Mouse (Mus musculus) heart, embryonic 16.5 days (tissue): ENCODE data around the gene Zbtb16. TPM values are rescaled to one million over a fixed set of nuclear protein-coding genes. Genes with fewer than 3 reads are reported as not detected.

Experiments used
- ATAC-seq: fragments of 200-750 bp; cut with Nextera tagmentation; replicated peaks from 2 replicates; pipeline ENCODE4 v1.8.0; 2017; ENCODE audit warnings: moderate number of reproducible peaks; ENCODE audit not compliant: insufficient read depth, low FRiP score; ENCODE audit errors: extremely low read depth
- H3K27ac ChIP-seq: fragments of 300-500 bp; sonication (generic); 2 replicates; pipeline ENCODE4 v1.5.1; 2014; ENCODE audit warnings: mild to moderate bottlenecking, low read length, control low read depth, moderate library complexity
- H3K27me3 ChIP-seq: fragments of 300-500 bp; sonication (generic); 2 replicates; pipeline ENCODE4 v1.6.1; 2014; ENCODE audit warnings: low read length, mixed read lengths; ENCODE audit not compliant: control insufficient read depth, insufficient read depth
- H3K36me3 ChIP-seq: fragments of 300-500 bp; sonication (generic); 2 replicates; pipeline ENCODE4 v1.6.1; 2014; ENCODE audit not compliant: control insufficient read depth, insufficient read depth
- H3K4me1 ChIP-seq: fragments of 300-500 bp; sonication (generic); 2 replicates; pipeline ENCODE4 v1.6.1; 2014; ENCODE audit warnings: low read length, mixed read lengths; ENCODE audit not compliant: control insufficient read depth, insufficient read depth
- H3K4me2 ChIP-seq: fragments of 300-500 bp; sonication (generic); 2 replicates; pipeline ENCODE4 v1.6.1; 2014; ENCODE audit warnings: low read depth, mild to moderate bottlenecking, control low read depth, low read length
- H3K4me3 ChIP-seq: fragments of 300-500 bp; sonication (generic); 2 replicates; pipeline ENCODE4 v1.5.1; 2014; ENCODE audit warnings: mild to moderate bottlenecking, control low read depth, low read length
- H3K9ac ChIP-seq: fragments of 300-500 bp; sonication (generic); 2 replicates; pipeline ENCODE4 v1.6.1; 2014; ENCODE audit warnings: low read length, control low read depth
- H3K9me3 ChIP-seq: fragments of 300-500 bp; sonication (generic); replicated peaks from 2 replicates; pipeline ENCODE4 v1.6.1; 2016; ENCODE audit warnings: low read length; ENCODE audit not compliant: control insufficient read depth
- WGBS: fragments of 180-500 bp; shearing (Covaris S2); extraction: QIAGEN DNeasy Blood & Tissue Kit; methylation state at CpG from one replicate; pipeline ENCODE4 v1.1.7; 2014; 5-methylcytosine and 5-hydroxymethylcytosine counted together
- polyA plus RNA-seq: library from polyadenylated mRNA; unstranded; fragments of >200 nt; fragmentation: Nextera tagmentation; extraction: Ambion mirVana; gene quantifications from 2 replicates; pipeline ENCODE4 v1.2.1, GENCODE M21; 2015

Zbtb16 gene
- polyA plus RNA-seq, 1 experiment from 2014 or later: 10.4 TPM

DNA sequence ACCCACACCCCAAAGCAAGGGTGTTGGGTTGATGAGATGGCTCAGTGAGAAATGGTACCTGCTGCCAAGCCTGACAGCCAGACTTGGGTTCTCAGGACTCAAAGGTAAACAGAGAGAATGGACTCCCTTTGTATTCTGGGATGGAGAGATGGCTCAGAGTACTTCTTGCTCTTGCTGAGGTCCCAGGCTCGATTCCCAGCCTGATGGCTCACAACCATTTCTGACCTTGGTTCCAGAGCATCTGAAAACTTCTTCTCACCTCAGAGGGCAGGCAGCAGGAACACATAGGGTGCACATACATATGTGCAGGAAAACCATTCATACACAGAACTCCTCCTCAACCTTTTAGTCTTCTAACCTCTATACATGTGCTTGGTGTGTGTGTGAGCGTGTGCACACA lies 185.2 kb downstream of the Zbtb16 start:
- Histone ChIP-seq H3K27ac (no peak overlapping the region), H3K9me3 (no peaks in the 10 kb centered on the region), H3K9ac (no peak overlapping the region), H3K4me2 (no peak overlapping the region), H3K4me1 (peaks cover 24% of the 10 kb centered on the region), H3K4me3 (no peak overlapping the region), H3K27me3 (peaks cover 2% of the 10 kb centered on the region), H3K36me3 (no peaks in the 10 kb centered on the region)
- 83% methylated on average over 2 of the region's 2 CpGs for WGBS
- ATAC-seq: no peak

DNA sequence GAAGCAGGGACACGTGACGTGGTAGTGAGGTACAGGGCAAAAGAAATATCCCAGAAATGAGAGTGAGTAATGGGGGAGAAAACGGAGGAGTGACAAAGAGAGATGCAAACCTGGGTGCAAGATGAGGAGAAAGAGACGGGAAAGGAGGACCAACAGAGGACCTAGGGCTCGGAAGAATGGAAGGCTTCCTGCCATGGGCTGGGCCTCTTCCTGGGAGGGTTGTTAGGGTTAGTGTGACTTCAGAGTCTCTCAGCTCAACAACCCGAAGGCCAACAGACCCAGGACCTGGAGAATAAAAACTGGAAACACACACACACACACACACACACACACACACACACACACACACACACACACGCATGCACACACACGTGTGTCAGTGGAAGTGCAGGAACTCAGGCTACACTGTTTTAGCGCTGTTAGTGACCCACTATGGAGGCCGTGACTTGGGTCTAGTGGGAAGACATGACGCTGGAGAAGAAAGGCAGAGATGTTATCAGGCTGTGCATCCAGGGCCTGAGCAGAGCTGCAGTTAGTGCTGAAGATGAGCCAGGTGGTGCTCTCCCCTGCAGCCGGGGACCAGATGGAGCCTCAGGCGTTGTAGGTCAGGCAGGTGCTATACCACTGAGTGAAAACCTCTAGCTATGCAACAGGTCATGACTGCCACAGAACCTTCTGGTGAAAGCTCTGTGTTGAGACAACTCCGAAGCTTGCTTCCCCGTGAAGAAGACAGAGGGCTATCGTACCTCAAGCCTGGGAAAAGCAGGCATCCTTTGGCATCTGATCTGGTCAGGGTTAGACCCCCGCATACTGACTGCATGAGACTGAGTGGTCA lies 186.0 kb downstream of the Zbtb16 start:
- Histone ChIP-seq H3K27me3 (peaks cover 2% of the 10 kb centered on the region), H3K4me1 (peaks cover 24% of the 10 kb centered on the region), H3K9ac (no peak overlapping the region), H3K4me2 (peak overlapping the region; percentile 71), H3K4me3 (no peak overlapping the region), H3K9me3 (no peaks in the 10 kb centered on the region), H3K27ac (no peak overlapping the region), H3K36me3 (no peaks in the 10 kb centered on the region)
- no peak for ATAC-seq
- WGBS: 58% methylated on average over 16 of the region's 17 CpGs

DNA sequence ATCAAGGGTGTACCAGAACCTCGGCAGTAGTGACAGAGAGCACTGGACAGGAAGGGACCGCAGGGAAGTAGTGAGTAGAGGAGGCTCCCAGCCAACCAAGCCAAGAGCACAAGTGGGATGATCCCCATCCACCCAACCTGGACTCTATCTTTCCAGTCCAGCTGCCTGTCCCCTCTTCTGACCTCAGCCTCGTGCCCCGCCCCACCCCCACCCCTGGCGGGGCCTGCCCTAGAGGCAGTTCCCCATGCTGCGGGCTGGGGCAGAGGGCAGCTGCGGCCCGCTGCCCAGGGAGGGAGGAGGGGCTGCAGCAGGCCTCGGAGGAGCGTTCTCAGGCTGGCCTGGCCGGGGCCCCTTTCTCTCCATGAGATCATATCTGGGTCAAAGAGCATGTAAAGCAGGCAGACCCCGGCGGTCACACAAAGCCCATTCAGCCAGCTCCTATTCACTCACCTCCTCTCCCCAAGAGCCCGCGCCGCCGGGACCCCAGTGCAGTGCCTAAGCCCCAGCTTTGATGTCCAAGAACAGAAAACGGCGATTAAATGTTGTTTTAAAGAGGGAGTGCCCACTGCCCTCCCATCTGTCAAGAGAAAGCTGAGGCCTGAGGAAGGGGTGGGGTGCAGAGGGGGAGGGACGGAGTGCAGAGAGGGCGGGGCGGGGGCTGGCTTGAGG lies 186.8 kb downstream of the Zbtb16 start:
- H3K27ac ChIP-seq: peak overlapping the region; percentile 30
- H3K27me3 ChIP-seq: peaks cover 2% of the 10 kb centered on the region
- ATAC-seq: peak; percentile 29; the same call in 1 of the 2 replicates
- peaks cover 24% of the 10 kb centered on the region for H3K4me1 ChIP-seq
- H3K4me2 ChIP-seq: peak overlapping the region; percentile 71
- no peaks in the 10 kb centered on the region for H3K36me3 ChIP-seq
- H3K4me3 ChIP-seq: peak overlapping the region; percentile 49
- peaks cover 4% of the 10 kb centered on the region for H3K9me3 ChIP-seq
- 8% methylated on average over 20 of the region's 22 CpGs for WGBS
- peak overlapping the region; percentile 74 for H3K9ac ChIP-seq

DNA sequence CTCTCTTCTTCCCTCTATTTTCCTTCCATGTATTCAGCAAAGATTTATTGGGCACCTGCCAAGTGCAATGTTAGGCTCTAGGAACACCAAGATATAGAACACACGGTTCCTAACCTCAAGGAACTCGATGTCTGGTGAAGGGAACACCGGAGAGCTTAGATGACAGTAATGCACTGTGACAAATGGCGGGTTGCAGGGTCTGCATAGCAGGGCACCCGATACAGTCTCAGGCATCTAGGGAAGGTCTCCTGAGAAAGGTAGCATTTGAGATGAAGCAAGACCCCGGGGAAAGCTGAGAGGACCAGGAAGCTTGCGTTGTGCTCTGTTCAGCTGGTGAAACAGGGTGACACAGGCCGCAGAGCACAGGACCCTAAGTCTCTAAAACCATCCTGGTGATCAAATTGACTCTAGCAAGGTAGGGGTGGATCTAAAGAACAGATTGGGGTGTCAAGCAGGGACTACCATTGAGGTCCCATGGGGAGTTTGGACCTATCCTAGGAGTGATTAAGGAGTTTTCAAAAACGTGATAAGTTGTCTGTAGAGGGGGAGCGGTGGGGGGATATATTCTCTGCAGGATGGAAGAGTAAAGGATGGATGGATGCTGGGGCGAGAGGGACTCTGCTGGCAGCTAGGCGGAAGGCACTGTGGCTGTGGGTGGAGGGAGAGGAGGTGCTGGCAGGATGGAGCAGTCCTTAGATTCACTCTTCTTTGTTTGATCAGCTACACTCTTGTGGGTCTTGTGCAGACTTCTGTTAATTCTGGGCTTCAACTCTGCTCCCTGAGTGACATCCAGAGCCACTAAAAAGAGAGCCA lies 187.5 kb downstream of the Zbtb16 start:
- ATAC-seq: no peak
- Histone ChIP-seq H3K9me3 (peaks cover 6% of the 10 kb centered on the region), H3K4me1 (peaks cover 24% of the 10 kb centered on the region), H3K27ac (no peak overlapping the region), H3K4me3 (peak overlapping the region; percentile 49), H3K27me3 (peaks cover 2% of the 10 kb centered on the region), H3K36me3 (no peaks in the 10 kb centered on the region), H3K4me2 (peak overlapping the region; percentile 71), H3K9ac (peak overlapping the region; percentile 74)
- WGBS: 60% methylated on average over 12 of the region's 12 CpGs

DNA sequence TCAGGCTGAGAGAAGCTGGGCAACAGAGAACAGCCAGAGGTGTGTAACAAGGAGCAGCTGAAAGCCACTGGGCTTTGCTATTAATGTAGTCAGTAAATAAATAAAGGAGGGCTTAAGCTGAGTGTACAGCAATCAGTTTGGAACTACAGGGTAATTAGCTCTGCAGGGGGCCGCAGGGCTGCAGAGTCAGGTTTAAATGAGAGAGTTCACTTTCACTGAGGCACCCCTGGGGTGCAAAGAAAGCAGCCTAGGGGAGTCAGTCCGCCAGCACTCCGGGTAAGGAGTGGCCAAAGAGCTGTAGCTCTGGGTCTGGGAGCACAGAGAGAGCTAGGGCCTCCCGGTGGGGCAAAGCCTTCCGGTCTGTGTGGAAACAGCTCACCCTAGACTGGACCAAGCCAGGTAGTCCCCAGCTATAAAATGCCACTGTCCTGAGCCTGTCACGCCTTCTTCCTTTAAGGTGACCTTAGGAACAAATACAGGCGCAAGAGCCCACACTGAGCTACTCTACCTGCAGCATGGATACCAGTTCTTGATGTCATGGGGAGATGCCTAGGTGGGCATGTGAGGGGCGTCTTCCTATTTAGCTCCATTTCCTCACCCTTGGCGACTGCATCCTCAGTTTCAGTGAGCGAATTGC lies 188.3 kb downstream of the Zbtb16 start:
- H3K4me1 ChIP-seq: peaks cover 24% of the 10 kb centered on the region
- no peak for ATAC-seq
- 55% methylated on average over 10 of the region's 10 CpGs for WGBS
- no peak overlapping the region for H3K4me2 ChIP-seq
- no peak overlapping the region for H3K4me3 ChIP-seq
- H3K27me3 ChIP-seq: peaks cover 2% of the 10 kb centered on the region
- 0 out of 2 replicates have a peak overlapping the region, but pooled peaks have one; percentile 30 for H3K9ac ChIP-seq
- H3K36me3 ChIP-seq: no peaks in the 10 kb centered on the region
- no peak overlapping the region for H3K27ac ChIP-seq
- H3K9me3 ChIP-seq: peaks cover 6% of the 10 kb centered on the region

DNA sequence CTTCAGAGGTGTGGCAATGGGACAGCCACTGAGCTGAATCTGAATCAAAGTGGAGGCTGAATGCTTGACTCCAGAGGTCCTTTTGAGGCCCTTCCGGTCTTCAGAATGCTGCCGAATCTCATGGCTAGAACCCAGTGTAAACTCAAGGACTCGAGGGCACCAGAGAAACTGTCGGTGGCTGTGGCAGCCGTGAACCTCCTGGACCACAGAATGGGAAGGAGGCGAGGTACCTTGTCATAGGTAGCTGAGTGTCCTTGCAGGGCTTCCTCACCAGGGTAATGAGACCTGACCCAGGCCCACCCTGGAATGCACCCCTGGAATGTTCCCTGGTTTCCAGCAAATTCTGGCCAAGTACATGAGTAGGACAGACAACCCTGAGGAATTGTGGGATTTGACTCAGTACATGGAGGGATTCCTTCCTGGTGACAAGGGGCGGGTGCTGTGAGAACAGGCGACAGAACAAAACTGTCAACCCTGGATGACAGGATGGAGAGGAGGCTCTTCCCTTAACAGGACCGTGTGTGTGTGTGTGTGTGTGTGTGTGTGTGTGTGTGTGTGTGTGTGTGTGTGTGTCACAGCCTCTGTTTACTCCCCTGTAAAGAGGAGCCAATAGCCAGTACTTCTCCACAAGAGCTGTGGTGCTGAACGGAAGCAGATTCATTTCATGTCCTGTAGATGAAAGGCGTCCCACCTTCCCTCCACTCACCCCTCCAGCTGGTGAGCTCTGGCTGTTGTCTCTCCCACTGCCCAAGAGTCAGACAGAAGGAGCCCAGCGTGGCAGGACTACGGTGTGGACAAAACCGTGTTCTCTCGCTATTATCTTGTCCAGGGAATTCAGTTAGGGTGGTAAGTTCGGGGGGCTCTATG lies 189.0 kb downstream of the Zbtb16 start:
- H3K4me1 ChIP-seq: peaks cover 24% of the 10 kb centered on the region
- 61% methylated on average over 16 of the region's 16 CpGs for WGBS
- H3K27ac ChIP-seq: no peak overlapping the region
- no peaks in the 10 kb centered on the region for H3K36me3 ChIP-seq
- peaks cover 2% of the 10 kb centered on the region for H3K27me3 ChIP-seq
- H3K4me3 ChIP-seq: no peak overlapping the region
- H3K9ac ChIP-seq: no peak overlapping the region
- no peak for ATAC-seq
- H3K4me2 ChIP-seq: no peak overlapping the region
- H3K9me3 ChIP-seq: peaks cover 6% of the 10 kb centered on the region

DNA sequence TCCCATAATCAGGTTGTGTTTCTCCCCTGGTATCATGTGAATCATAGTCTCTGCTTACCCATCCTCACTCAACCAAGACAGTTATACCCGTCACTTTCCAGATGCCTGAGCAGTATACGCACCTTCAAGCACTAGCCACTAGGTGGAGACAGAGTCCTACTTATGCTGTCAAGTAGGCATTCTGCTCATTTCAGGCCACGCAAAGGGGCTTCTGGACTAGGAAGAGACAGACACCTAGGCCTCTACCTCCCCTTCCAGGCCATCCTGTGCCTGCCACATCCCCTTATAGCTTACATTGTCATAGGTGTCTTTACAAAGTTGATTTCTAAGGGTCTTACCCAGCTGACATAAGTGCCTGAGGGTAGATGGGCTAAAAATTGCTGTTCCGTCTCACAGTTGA lies 189.8 kb downstream of the Zbtb16 start:
- Histone ChIP-seq H3K4me3 (no peak overlapping the region), H3K27me3 (peaks cover 2% of the 10 kb centered on the region), H3K9me3 (peaks cover 6% of the 10 kb centered on the region), H3K9ac (no peak overlapping the region), H3K36me3 (no peaks in the 10 kb centered on the region), H3K4me1 (peaks cover 24% of the 10 kb centered on the region), H3K4me2 (no peak overlapping the region), H3K27ac (no peak overlapping the region)
- ATAC-seq: no peak; the same call in 1 of the 2 replicates
- WGBS: 26% methylated on average over 4 of the region's 4 CpGs

DNA sequence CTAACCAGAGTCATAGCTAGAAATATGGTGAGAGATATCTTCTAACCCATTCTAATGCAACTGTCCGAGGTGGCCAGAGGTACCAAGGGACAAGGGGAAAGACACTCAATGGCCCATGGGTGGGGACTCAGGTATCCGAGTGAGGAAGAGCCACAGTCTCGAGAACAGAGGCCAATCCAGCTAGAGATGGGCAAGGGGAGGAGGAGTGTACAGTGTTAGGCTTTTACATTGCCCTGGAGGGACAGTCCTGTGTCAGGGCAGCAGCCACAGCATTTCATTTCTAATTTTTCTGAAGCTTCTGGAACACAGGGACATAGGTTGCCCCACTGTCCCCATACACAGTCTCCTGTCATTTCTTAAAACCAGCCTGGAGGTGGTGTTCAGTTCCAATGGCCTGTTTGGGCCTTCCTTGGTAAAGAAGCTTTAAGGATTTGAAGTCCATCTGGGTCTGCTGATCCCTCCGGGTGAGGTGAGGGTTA lies 190.3 kb downstream of the Zbtb16 start:
- no peak for ATAC-seq
- Histone ChIP-seq H3K36me3 (no peaks in the 10 kb centered on the region), H3K9me3 (peaks cover 6% of the 10 kb centered on the region), H3K4me2 (no peak overlapping the region), H3K27me3 (peaks cover 2% of the 10 kb centered on the region), H3K4me1 (peaks cover 24% of the 10 kb centered on the region), H3K9ac (no peak overlapping the region), H3K27ac (no peak overlapping the region), H3K4me3 (no peak overlapping the region)
- WGBS: 54% methylated on average over 4 of the region's 4 CpGs
